Comparison of ENCODE assay signal across 9 mouse cellular contexts in genomic region chr9:91381284-91382110, GRCm38 (mm10). TPM values are rescaled to one million over a fixed set of nuclear protein-coding genes. Genes with fewer than 3 reads are reported as not detected.
DNase-seq lines count a peak whose midpoint lies in the region; ATAC-seq lines count a peak whose summit lies in the region.
"Had no signal": no experiment of that assay in that cellular context is flagged by ENCODE, and none has a peak within 500 bp of the region (broad histone marks: within the 10 kb centered on the region; RNA-seq: fewer than 3 reads in every experiment).

No protein-coding gene starts in this region.

- peak overlapping the region; percentile 39 to 59 for H3K4me3 ChIP-seq in heart, embryonic 14.5 days (ENCODE audit: control insufficient read depth in 1 of 2, insufficient read depth in 1 of 2, low read depth in 1 of 2, low read length in 2 of 2)
- peak overlapping the region; percentile 44 for H3K4me3 ChIP-seq in liver, embryonic 13.5 days (replicated peaks)
- H3K4me3 ChIP-seq: myocyte had no signal

- no peaks in the 10 kb centered on the region for H3K9me3 ChIP-seq in heart, embryonic 14.5 days (ENCODE audit: control insufficient read depth, low read length)
- H3K9me3 ChIP-seq in liver, embryonic 13.5 days (replicated peaks) = no peaks in the 10 kb centered on the region

- ATAC-seq in heart, embryonic 14.5 days (ENCODE audit: insufficient number of reproducible peaks, insufficient read depth, low FRiP score, low read depth) = peak; percentile 50; the same call in 1 of the 2 replicates
- no peak for ATAC-seq in liver, embryonic 13.5 days (ENCODE audit: low read depth)

- no peaks in the 10 kb centered on the region for H3K36me3 ChIP-seq in heart, embryonic 14.5 days (ENCODE audit: control insufficient read depth, insufficient read depth, low read length)
- no peaks in the 10 kb centered on the region for H3K36me3 ChIP-seq in liver, embryonic 13.5 days

- peak; percentile 19 for DNase-seq in lung, postnatal 10 days
- no peak for DNase-seq in lung, adult 18-20 months
- DNase-seq in cerebellum, postnatal 4 days (ENCODE audit: low spot score in 2 of 2) = peak; percentile 67 to 89
- no peak for DNase-seq in liver, embryonic 13.5 days
- DNase-seq in testis, postnatal 14 days (ENCODE audit: low spot score) = peak; percentile 62
- no peak for DNase-seq in c-Kit-positive CD71-positive TER-119-positive erythroid progenitor cells, embryonic 14.5 days (ENCODE audit: low spot score)
- DNase-seq in right cerebral cortex, adult 2 months (ENCODE audit: low spot score in 2 of 2) = no peak

- H3K27me3 ChIP-seq in heart, embryonic 14.5 days (ENCODE audit: control insufficient read depth, insufficient read depth, low read length) = peaks cover 94% of the 10 kb centered on the region
- peaks cover 100% of the 10 kb centered on the region for H3K27me3 ChIP-seq in liver, embryonic 13.5 days

- H3K9ac ChIP-seq in heart, embryonic 14.5 days (ENCODE audit: low read length) = peak overlapping the region; percentile 68
- H3K9ac ChIP-seq in liver, embryonic 13.5 days = no peak overlapping the region

- WGBS in heart, embryonic 14.5 days = under 1% methylated on average over 65 of the region's 76 CpGs
- under 1% methylated on average over 50 of the region's 76 CpGs for WGBS in liver, embryonic 13.5 days (ENCODE audit: insufficient replicate concordance)

- no peak overlapping the region for H3K27ac ChIP-seq in heart, embryonic 14.5 days (replicated peaks in 1 of 2; ENCODE audit: control insufficient read depth in 1 of 2, insufficient read depth in 1 of 2, low read depth in 2 of 2, low read length in 2 of 2)
- H3K27ac ChIP-seq in liver, embryonic 13.5 days = no peak overlapping the region

- peak overlapping the region; percentile 96 for H3K4me2 ChIP-seq in heart, embryonic 14.5 days (ENCODE audit: low read length)
- peak overlapping the region; percentile 56 for H3K4me2 ChIP-seq in liver, embryonic 13.5 days

- H3K4me1 ChIP-seq in heart, embryonic 14.5 days (ENCODE audit: control insufficient read depth in 2 of 2, insufficient read depth in 2 of 2, low read length in 2 of 2) = no peaks in the 10 kb centered on the region; a peak in 1 of 4 replicates
- H3K4me1 ChIP-seq in liver, embryonic 13.5 days (replicated peaks) = no peaks in the 10 kb centered on the region; the same call in 1 of the 2 replicates

RNA-seq across cellular contexts. Expression of gene Zic1, which starts 15.9 kb away (rescaled TPM):
- polyA plus RNA-seq in heart, embryonic 14.5 days (2014; fragmentation: Nextera tagmentation; extraction: Ambion mirVana) = 0.03 TPM in 1 of 2 replicates, not detected in the other
- 0.05 and 0.10 TPM in 2 replicates for polyA plus RNA-seq in liver, embryonic 13.5 days (2015; fragmentation: Nextera tagmentation; extraction: Ambion mirVana)

RNA-seq across cellular contexts. Expression of gene Zic4, which starts 19.3 kb away (rescaled TPM):
- not detected in 2 replicates for polyA plus RNA-seq in heart, embryonic 14.5 days (2014; fragmentation: Nextera tagmentation; extraction: Ambion mirVana)
- not detected in 2 replicates for polyA plus RNA-seq in liver, embryonic 13.5 days (2015; fragmentation: Nextera tagmentation; extraction: Ambion mirVana)

Comparison
In these comparisons a context has a peak if more than half of its experiments do, and no peak if none do; other contexts are left out.
1. DNase-seq: peak in lung, postnatal 10 days (single experiment), cerebellum, postnatal 4 days (2 of 2) and testis, postnatal 14 days (single experiment); none in lung, adult 18-20 months (0 of 2), liver, embryonic 13.5 days (single experiment), c-Kit-positive CD71-positive TER-119-positive erythroid progenitor cells, embryonic 14.5 days (single experiment) and right cerebral cortex, adult 2 months (0 of 2).